Mouse (Mus musculus) Patski (cell line): ENCODE data around the gene Rab22a. TPM values are rescaled to one million over a fixed set of nuclear protein-coding genes. Genes with fewer than 3 reads are reported as not detected.

Experiments used
- ATAC-seq: fragments of 100-300 bp; one replicate; pipeline ENCODE4 v1.8.0; 2021
- CTCF ChIA-PET: fragments of 350-600 bp; sonication (Branson Sonifier 250); formaldehyde crosslinking; loops from one replicate; lab custom pipeline; 2022; ENCODE audit warnings: inconsistent platforms; lab: Charles Lee
- POLR2A ChIA-PET: fragments of 350-600 bp; sonication (Branson Sonifier 250); formaldehyde crosslinking; loops from one replicate; lab custom pipeline; 2022; ENCODE audit warnings: antibody characterized with exemption, inconsistent platforms; lab: Charles Lee
- DNase-seq: peaks from one replicate; pipeline ENCODE4 v3.0.0-alpha.2; 2011; ENCODE audit warnings: low read depth, low spot score
- H3K27me3 ChIP-seq: fragments of 371-371 bp; one replicate; pipeline ENCODE4 v1.5.1; 2021
- CTCF ChIP-seq: fragments of 100-300 bp; IDR thresholded peaks from one replicate; pipeline ENCODE4 v1.5.1; 2021
- in situ Hi-C: fragments of 300-500 bp; cut with MboI; formaldehyde crosslinking; loops from 3 replicates; pipeline ENCODE4 v1.11.1; 2018; ENCODE audit warnings: low pct_unique_long_range_greater_than_20kb, mixed read lengths
- polyA plus RNA-seq: library from polyadenylated mRNA; unstranded; gene quantifications from one replicate; pipeline ENCODE4 v1.2.3, GENCODE M21; 2021

The Rab22a gene
- polyA plus RNA-seq, 1 experiment from 2014 or later, result 38.3 TPM

DNA sequence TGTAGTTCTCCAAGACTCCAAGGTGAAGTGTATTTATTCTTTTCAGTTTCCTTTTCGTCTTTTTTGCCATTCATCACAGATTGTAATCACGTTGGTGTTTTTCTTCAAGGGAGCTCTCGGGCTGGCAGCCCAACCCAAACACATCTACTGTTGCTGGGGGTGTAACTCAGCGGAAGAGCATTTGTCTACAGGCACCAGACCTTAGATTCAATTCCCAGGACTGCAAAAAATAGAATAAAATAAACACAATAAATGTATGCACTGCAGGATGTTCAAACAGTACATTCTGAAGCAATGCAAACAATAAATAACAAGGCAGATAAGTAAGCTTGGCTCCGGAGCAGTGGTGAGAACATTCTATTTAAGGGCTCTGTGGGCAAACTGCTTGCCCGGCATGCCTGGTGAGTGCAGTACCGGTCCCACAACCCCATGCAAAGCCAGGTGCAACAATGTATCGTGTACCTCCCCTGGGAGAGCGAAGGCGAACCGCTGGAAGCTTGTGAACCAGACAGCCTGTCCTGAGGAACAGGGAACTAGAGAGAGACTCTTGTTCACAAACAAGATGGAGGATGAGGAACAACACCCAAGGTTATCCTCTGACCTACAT is 62.8 kb downstream of the Rab22a start:
- ATAC-seq (no peak), DNase-seq (no peak)
- in situ Hi-C loops, result no loop called here
- no peak for TF ChIP-seq CTCF
- no peaks in the 10 kb centered on the region for H3K27me3 ChIP-seq
- ChIA-PET POLR2A (interaction anchor here (0.7 kb wide), 1 partner anchor 43 kb away, joined by 4 read pairs; no protein-coding TSS in a partner anchor), CTCF (no interaction called here)

DNA sequence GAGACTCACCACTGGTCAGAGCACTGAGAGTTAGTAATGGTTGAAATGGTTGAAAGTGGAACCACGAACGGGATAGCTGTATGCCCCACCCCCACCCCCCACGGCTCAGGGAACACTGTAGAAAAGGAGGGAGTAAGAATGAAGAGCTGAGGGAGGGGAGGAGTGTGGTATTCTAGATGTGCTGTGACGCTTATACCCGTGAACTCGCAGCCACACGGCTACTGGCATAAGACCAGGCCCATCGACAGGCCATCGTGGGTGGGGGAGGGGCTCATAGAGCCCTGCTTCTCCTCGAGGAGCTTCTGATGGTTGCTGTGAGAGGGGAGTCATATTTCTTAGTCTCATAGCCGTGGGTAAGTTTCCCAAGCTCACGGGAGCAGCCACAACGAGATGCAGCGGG is 64.8 kb downstream of the Rab22a start:
- ChIA-PET POLR2A (no interaction called here), CTCF (no interaction called here)
- DNase-seq, result no peak
- no peak for ATAC-seq
- no peak for TF ChIP-seq CTCF
- in situ Hi-C loops, result no loop called here
- no peaks in the 10 kb centered on the region for H3K27me3 ChIP-seq

DNA sequence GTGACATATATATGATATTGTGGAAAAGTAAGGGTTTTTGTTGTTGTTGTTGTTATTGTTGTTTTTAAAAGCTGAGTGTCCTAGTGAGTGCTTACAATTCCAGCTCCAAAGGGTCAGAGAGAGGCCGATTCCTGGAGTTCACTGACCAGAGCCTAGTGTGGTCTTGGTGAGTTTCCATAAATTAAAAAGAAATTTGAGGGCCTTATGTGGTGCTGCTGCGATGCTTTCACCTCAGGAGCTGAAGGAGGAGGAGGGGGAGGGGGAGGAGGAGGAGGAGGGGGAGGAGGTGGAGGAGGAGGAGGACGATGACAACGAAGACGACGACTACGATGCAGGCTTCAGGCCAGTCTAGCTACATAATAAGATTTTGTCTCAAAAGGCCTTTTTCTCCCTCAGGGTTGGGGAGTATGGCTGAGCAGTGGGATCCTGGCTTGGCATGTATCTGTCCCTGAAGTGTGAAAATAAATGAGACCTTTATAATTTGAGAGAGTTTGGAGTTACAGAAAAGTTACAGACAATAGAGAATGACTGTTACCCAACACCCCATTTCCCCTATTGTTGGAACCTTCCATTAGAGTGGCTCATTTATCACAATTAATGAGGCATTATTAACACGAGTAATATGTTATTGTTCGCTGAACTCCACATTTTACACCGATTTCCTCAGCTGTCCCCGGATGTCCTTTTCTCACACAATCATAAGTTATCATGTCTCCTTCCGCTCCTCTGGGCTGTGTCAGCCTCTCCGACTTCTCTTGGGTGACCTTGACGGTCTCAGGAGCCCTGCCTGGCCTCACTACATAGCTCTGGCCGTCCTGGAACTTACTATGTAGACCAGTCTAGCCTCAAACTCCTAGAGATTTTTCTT is 65.6 kb downstream of the Rab22a start:
- H3K27me3 ChIP-seq, result no peaks in the 10 kb centered on the region
- ChIA-PET CTCF (interaction anchor here (0.9 kb wide), 1 partner anchor 20 kb away, joined by 3 read pairs; no protein-coding TSS in a partner anchor), POLR2A (no interaction called here)
- DNase-seq, result no peak
- no peak for ATAC-seq
- in situ Hi-C loops, result no loop called here
- no peak for TF ChIP-seq CTCF

DNA sequence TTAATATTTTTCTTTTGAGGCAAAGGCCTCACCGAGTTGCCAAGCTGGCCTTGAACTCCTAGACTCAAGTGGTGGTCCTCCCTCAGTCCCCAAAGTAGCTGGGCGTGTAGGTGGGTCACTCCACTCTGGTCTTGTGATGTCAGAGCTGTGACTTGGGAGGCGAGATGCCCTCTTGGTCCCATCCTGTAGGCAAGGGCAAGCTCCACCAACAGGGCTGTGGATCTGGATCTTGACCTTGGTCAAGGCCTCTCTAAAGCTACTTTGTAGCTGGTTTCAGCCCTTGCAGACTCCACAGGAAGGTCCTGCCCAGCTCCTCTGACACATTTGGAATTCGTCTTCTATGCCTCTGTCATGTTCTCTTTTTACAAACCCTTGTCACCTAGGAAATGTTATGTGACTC is 66.3 kb downstream of the Rab22a start:
- POLR2A ChIA-PET, result no interaction called here
- no peak for DNase-seq
- CTCF ChIA-PET, result interaction anchor here (0.9 kb wide), 1 partner anchor 20 kb away, joined by 3 read pairs; no protein-coding TSS in a partner anchor
- TF ChIP-seq CTCF, result no peak
- in situ Hi-C loops, result no loop called here
- ATAC-seq, result no peak
- H3K27me3 ChIP-seq, result no peaks in the 10 kb centered on the region

DNA sequence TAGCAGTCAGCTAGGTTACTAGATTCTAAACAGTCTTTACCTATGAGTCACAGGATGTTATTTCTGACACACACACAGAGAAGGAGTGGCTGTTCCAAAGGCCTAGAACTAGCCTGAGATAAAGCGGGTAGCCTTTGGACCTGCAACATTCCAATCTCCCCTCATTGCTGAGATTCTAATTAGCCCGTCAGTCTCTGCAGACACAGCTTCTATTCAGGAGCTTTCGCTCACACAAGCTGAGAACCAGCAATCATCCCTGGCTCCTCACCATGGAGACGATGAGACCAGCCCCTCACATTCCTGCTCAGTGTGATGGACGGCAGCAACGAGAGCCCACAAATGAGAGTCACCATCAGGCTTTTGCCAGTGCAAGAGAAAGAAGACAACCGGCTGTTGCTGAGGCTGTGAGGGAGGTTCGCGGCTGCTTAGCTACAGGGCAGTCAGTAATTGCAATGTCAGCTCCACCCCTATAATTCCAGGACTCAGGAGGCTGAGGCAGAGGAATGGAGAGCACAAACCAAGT is 70.9 kb downstream of the Rab22a start:
- in situ Hi-C loops, result no loop called here
- POLR2A ChIA-PET, result interaction anchor here (1.4 kb wide), 1 partner anchor 13 kb away, joined by 3 read pairs; no protein-coding TSS in a partner anchor
- H3K27me3 ChIP-seq, result no peaks in the 10 kb centered on the region
- ATAC-seq, result peak; percentile 79
- no peak for DNase-seq
- TF ChIP-seq CTCF, result no peak
- CTCF ChIA-PET, result no interaction called here

GRCm38 (mm10) chr2:173734426-173734825 is 74.9 kb downstream of the Rab22a start:
- in situ Hi-C loops, result no loop called here
- CTCF ChIA-PET, result no interaction called here
- no peak for TF ChIP-seq CTCF
- DNase-seq, result no peak
- ATAC-seq, result peak; percentile 42
- POLR2A ChIA-PET, result interaction anchor here (0.7 kb wide), 1 partner anchor 668 kb away, joined by 3 read pairs; no protein-coding TSS in a partner anchor
- H3K27me3 ChIP-seq, result no peaks in the 10 kb centered on the region

DNA sequence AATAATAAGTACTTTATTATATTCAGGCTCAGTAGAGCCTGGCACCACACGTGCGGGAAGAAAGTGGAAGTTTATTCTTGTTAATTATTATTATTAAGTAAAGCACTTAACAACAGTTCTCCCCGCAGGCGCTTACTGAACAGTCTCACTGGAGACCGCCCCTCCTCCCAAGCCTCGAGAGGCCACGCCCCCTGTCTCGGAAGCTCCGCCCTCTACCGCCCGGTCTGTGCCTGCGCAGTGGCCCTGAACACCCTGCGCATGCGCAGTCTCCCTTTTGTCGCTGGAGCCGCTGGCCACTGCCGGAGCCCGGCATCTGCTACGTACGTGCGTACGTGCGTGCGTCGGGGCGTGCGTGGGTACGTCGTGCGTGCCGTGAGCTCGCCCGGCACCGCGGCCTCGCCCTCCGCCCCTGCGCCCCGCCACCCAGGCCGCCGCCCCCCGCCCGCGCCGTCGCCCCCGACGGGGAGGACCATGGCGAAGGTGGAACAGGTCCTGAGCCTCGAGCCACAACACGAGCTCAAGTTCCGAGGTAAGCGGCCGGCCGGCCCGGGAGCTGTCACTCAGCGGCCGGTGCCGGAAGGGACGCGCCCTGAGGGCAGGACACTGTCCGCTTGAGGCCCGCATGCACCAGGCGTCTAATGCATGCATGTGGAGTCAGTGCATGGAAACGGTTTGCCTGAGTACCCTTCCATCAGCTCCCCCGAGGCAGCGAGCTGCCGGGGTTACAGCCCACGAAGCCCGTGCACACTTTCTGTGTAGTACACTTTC is 77.8 kb downstream of the Rab22a start, which contains the start of gene Vapb:
Vapb (plus strand) TSS at position 290 of the 768 bp plus-strand sequence.
- H3K27me3 ChIP-seq, result no peaks in the 10 kb centered on the region
- ChIA-PET POLR2A (interaction anchor here (1.2 kb wide), 1 partner anchor 9 kb away, joined by 3 read pairs; no protein-coding TSS in a partner anchor), CTCF (interaction anchor here (1.7 kb wide), 1 partner anchor 11 kb away, joined by 4 read pairs; no protein-coding TSS in a partner anchor)
- ATAC-seq (peak; percentile 82), DNase-seq (peak; percentile 83)
- in situ Hi-C loops, result no loop called here
- no peak for TF ChIP-seq CTCF

DNA sequence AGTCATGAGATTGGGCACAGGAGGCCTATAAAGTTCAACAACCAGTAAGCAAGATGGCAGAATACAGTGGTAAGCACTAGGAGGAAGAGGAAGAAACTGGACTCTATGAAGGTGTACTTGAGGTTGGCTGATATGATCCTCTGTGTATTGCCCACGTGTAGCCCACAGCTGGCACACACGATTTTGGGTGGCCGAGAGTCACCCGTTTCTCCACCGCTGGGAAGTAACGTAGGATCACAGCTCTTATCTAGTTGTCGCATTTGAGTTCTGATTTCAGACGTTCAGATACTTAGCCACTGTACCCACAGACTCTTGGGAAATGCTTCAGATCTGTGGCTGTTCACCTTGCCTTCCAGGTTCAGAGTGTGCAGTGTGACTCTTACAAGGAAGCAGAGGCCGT is 78.7 kb downstream of the Rab22a start:
- DNase-seq, result no peak
- TF ChIP-seq CTCF, result no peak
- no peaks in the 10 kb centered on the region for H3K27me3 ChIP-seq
- CTCF ChIA-PET, result interaction anchor here (1.7 kb wide), 1 partner anchor 11 kb away, joined by 4 read pairs; no protein-coding TSS in a partner anchor
- in situ Hi-C loops, result no loop called here
- no peak for ATAC-seq
- POLR2A ChIA-PET, result no interaction called here

GRCm38 (mm10) chr2:173739107-173739506 is 79.5 kb downstream of the Rab22a start:
- DNase-seq (no peak), ATAC-seq (no peak)
- no peak for TF ChIP-seq CTCF
- in situ Hi-C loops, result no loop called here
- no peaks in the 10 kb centered on the region for H3K27me3 ChIP-seq
- ChIA-PET CTCF (interaction anchor here (1.7 kb wide), 1 partner anchor 10 kb away, joined by 4 read pairs; no protein-coding TSS in a partner anchor), POLR2A (no interaction called here)

- ChIA-PET POLR2A (interaction anchor here (0.6 kb wide), 2 partner anchors 44 to 1485 kb away, joined by 3 to 4 read pairs; no protein-coding TSS in a partner anchor), CTCF (no interaction called here)
- DNase-seq (peak; percentile 72), ATAC-seq (peak; percentile 37)
- TF ChIP-seq CTCF, result no peak
- in situ Hi-C loops, result no loop called here
- no peaks in the 10 kb centered on the region for H3K27me3 ChIP-seq
These were observed 82.5 kb downstream of the Rab22a start for GRCm38 (mm10) chr2:173742090-173742489.
